Mouse (Mus musculus): ENCODE data around the gene Taco1. TPM values are rescaled to one million over a fixed set of nuclear protein-coding genes. Genes with fewer than 3 reads are reported as not detected.

Taco1 gene
- polyA plus RNA-seq, 1 experiment from 2014 or later: 9.0 TPM

- Histone ChIP-seq H3K27ac (peak overlapping the region; percentile 35; the same call in 1 of the 2 replicates), H3K9ac (replicated peaks) (no peak overlapping the region), H3K27me3 (no peaks in the 10 kb centered on the region), H3K4me2 (no peak overlapping the region), H3K4me1 (replicated peaks) (no peaks in the 10 kb centered on the region), H3K36me3 (peaks cover 48% of the 10 kb centered on the region), H3K4me3 (replicated peaks) (no peak overlapping the region), H3K9me3 (no peaks in the 10 kb centered on the region)
- ATAC-seq (ENCODE audit: insufficient number of reproducible peaks, insufficient read depth, low FRiP score, low TSS enrichment, low read depth): no peak
Measured at GRCm38 (mm10) chr11:106111688-106112087, 45.8 kb downstream of the Taco1 start.

GRCm38 (mm10) chr11:106122221-106122620 is 56.4 kb downstream of the Taco1 start:
- no peaks in the 10 kb centered on the region for H3K9me3 ChIP-seq
- H3K4me1 ChIP-seq (replicated peaks): no peaks in the 10 kb centered on the region
- H3K4me3 ChIP-seq (replicated peaks): no peak overlapping the region
- H3K27me3 ChIP-seq: no peaks in the 10 kb centered on the region
- no peak overlapping the region for H3K9ac ChIP-seq (replicated peaks)
- H3K27ac ChIP-seq: no peak overlapping the region
- ATAC-seq (ENCODE audit: insufficient number of reproducible peaks, insufficient read depth, low FRiP score, low TSS enrichment, low read depth): no peak
- H3K36me3 ChIP-seq: peaks cover 79% of the 10 kb centered on the region
- no peak overlapping the region for H3K4me2 ChIP-seq
- 93% methylated on average over 5 of the region's 5 CpGs for WGBS

- H3K27me3 ChIP-seq: no peaks in the 10 kb centered on the region
- H3K9ac ChIP-seq (replicated peaks): no peak overlapping the region
- no peaks in the 10 kb centered on the region for H3K9me3 ChIP-seq
- WGBS: 86% methylated on average over 3 of the region's 3 CpGs
- no peak overlapping the region for H3K4me3 ChIP-seq (replicated peaks)
- no peak for ATAC-seq (ENCODE audit: insufficient number of reproducible peaks, insufficient read depth, low FRiP score, low TSS enrichment, low read depth)
- no peak overlapping the region for H3K4me2 ChIP-seq
- no peak overlapping the region for H3K27ac ChIP-seq
- peaks cover 74% of the 10 kb centered on the region for H3K36me3 ChIP-seq
- H3K4me1 ChIP-seq (replicated peaks): no peaks in the 10 kb centered on the region
Measured at GRCm38 (mm10) chr11:106122736-106123135, 56.9 kb downstream of the Taco1 start.

Other genes starting within 250 kb of the Taco1 start
- gene Cyb561, start 112.7 kb upstream of the Taco1 start, polyA plus RNA-seq (2016; fragmentation: Nextera tagmentation; extraction: Ambion mirVana): 9.6 and 9.7 TPM in 2 replicates
- gene Ace, start 98.1 kb upstream of the Taco1 start, polyA plus RNA-seq (2016; fragmentation: Nextera tagmentation; extraction: Ambion mirVana): 0.21 and 0.51 TPM in 2 replicates
- not detected in 2 replicates for gene Ace3, start 71.4 kb upstream of the Taco1 start, polyA plus RNA-seq (2016; fragmentation: Nextera tagmentation; extraction: Ambion mirVana)
- gene Kcnh6, start 57.9 kb upstream of the Taco1 start, polyA plus RNA-seq (2016; fragmentation: Nextera tagmentation; extraction: Ambion mirVana): 0.24 and 0.36 TPM in 2 replicates
- 85.4 and 91.5 TPM in 2 replicates for gene Dcaf7, start 29.2 kb upstream of the Taco1 start, polyA plus RNA-seq (2016; fragmentation: Nextera tagmentation; extraction: Ambion mirVana)
- gene Map3k3, start 18.6 kb downstream of the Taco1 start, polyA plus RNA-seq (2016; fragmentation: Nextera tagmentation; extraction: Ambion mirVana): 27.3 and 35.1 TPM in 2 replicates
- gene Gm10840, start 94.8 kb downstream of the Taco1 start, polyA plus RNA-seq (2016; fragmentation: Nextera tagmentation; extraction: Ambion mirVana): not detected in 2 replicates
- 508 and 509 TPM in 2 replicates for gene Limd2, start 94.8 kb downstream of the Taco1 start, polyA plus RNA-seq (2016; fragmentation: Nextera tagmentation; extraction: Ambion mirVana)
- 31.1 and 33.2 TPM in 2 replicates for gene Strada, start 136.1 kb downstream of the Taco1 start, polyA plus RNA-seq (2016; fragmentation: Nextera tagmentation; extraction: Ambion mirVana)
- 73.9 and 78.5 TPM in 2 replicates for gene Ccdc47, start 150.3 kb downstream of the Taco1 start, polyA plus RNA-seq (2016; fragmentation: Nextera tagmentation; extraction: Ambion mirVana)
- gene Ddx42, start 150.9 kb downstream of the Taco1 start, polyA plus RNA-seq (2016; fragmentation: Nextera tagmentation; extraction: Ambion mirVana): 107 and 111 TPM in 2 replicates
- 61.2 and 71.6 TPM in 2 replicates for gene Ftsj3, start 190.0 kb downstream of the Taco1 start, polyA plus RNA-seq (2016; fragmentation: Nextera tagmentation; extraction: Ambion mirVana)
- gene Psmc5, start 190.1 kb downstream of the Taco1 start, polyA plus RNA-seq (2016; fragmentation: Nextera tagmentation; extraction: Ambion mirVana): 352 and 355 TPM in 2 replicates
- 102 and 104 TPM in 2 replicates for gene Smarcd2, start 206.9 kb downstream of the Taco1 start, polyA plus RNA-seq (2016; fragmentation: Nextera tagmentation; extraction: Ambion mirVana)
- gene Tcam1, start 210.6 kb downstream of the Taco1 start, polyA plus RNA-seq (2016; fragmentation: Nextera tagmentation; extraction: Ambion mirVana): 0.30 and 0.37 TPM in 2 replicates
- not detected in 2 replicates for gene Gh, start 235.8 kb downstream of the Taco1 start, polyA plus RNA-seq (2016; fragmentation: Nextera tagmentation; extraction: Ambion mirVana)
- gene Cd79b, start 248.7 kb downstream of the Taco1 start, polyA plus RNA-seq (2016; fragmentation: Nextera tagmentation; extraction: Ambion mirVana): 1.3 and 1.8 TPM in 2 replicates

Data from limb, embryonic 12.5 days (tissue).